Mouse (Mus musculus) mouse embryonic stem cell (cell line): Measurements from ENCODE around the gene Zyx.

Experiments
- in situ Hi-C, 2 experiments: fragments of 300-500 bp; cut with MboI; formaldehyde crosslinking; loops; 1 replicate in 1 of 2; 3 replicates in 1 of 2; pipeline ENCODE4 v1.14.3; 2019 to 2020; ENCODE audit warnings: low sequenced_read_pairs in 2 of 2, low pct_unique_long_range_greater_than_20kb in 1 of 2, mixed read lengths in 1 of 2; ENCODE audit not compliant: unreplicated experiment in 1 of 2

Gene Zyx

DNA sequence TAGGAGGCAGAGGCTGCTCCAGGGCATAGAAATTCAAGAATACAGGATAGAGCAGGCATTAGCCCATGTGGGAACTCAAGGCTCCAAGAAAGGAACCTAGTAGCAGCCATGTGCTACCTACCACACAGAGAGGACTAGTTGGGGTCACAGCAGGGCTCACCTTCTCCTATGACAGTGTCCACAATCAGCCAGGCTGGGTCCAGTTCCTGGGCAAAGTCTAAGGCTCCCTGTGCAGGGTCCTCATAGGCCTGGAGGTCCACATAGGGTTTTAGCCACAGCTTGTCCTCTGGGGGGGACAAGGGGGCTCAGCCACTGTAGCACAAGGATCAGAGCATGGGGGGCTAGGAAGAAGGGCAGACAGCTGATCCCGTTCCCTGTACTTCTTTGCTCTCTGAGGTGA is 13.1 kb downstream of the Zyx start:
- in situ Hi-C loops: no loop called here

DNA sequence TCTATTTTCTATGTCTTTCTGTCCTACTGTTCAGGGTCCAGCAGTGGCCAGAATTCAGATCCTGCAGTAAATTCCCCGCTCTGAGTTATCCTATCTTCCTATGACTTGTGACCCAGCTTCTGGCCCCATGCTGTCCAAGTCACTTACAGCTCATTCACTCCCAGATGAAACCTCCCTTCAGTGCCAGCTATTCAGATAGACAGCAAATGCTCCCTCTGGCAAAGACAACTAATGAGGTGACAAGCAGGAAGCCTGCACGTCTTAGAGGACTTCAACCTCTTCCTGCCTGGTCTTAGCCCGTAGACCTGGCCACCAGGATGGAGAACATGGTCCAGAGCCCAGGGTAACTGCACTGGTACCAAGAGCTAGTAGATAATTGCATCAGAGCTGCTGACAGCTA is 13.5 kb downstream of the Zyx start:
- in situ Hi-C loops: no loop called here

DNA sequence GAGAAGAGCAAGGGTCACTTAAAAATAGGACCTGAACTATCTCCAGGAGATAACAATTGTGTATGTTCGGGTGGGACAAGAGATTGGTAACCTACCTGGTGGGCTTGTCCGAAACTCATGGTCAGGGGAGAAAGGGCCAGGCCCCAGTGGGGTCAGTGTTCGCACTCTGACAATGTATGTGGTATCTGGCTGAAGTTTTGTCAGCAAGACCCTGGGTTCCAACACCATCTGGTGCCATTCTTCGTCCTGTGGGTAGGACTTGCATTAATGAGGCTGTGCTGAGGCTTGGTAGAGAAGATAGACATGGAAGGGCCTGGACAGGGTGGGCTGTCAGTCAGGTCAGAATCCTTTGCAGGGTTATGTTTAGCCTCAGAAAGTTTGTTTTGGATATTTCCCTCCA is 14.6 kb downstream of the Zyx start:
- in situ Hi-C loops: no loop called here

DNA sequence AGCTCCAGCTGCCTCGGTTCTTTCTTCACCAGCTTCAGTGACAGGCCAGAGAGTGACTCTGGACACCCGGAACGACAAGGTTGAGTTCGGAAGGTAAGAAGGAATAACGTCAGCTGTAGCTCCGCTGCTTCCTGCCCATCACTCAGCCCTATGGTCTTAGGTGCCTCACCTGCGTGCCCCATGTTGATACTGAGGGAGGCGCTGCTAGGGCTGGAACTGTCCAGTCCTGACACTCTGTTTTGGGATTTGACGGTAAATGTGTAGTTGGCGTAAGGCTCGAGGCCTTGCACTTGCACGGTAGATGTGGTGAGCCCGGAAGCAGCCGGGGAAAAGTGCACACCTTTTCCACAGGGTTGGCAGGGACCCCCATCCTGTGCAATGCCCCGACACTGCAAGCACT is 15.2 kb downstream of the Zyx start:
- in situ Hi-C loops: no loop called here

DNA sequence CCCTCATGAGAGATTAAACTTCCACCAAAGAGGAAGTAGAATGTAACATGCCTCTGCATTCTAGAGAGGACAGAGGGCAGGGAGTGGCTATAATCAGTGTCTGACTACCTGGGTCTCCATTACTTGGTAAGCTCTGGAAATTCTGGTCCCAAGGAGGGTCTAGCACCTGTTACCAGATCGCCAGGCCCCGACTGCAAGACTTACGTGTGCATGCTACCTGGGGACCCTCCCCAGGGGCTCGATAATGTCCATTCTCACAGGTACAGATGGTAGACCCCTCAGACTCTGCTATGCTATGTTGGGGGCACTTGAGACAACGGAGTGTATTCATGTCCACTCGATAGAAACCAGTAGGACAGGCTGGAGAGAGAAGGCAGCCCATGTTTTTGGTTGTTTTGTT is 15.8 kb downstream of the Zyx start:
- in situ Hi-C loops: no loop called here

DNA sequence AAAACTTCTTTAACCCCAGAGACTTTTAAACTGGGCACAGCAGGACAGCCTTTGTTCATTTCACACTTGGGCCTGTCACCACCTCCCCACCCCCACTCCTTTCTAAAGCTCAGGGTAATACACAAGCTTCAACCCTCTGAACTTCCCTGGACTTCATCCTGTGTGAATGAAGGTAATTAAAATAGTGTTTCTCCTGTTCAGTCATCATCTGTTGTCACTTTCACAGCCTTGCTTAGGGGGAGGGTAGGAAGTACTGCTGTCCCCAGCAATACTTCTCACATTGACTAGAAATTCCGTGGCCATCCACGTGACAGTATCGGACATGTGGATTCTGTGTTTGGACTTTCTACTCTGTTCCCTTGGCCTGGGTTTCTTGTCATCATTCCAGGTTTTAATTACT is 20.4 kb downstream of the Zyx start:
- in situ Hi-C loops: no loop called here

DNA sequence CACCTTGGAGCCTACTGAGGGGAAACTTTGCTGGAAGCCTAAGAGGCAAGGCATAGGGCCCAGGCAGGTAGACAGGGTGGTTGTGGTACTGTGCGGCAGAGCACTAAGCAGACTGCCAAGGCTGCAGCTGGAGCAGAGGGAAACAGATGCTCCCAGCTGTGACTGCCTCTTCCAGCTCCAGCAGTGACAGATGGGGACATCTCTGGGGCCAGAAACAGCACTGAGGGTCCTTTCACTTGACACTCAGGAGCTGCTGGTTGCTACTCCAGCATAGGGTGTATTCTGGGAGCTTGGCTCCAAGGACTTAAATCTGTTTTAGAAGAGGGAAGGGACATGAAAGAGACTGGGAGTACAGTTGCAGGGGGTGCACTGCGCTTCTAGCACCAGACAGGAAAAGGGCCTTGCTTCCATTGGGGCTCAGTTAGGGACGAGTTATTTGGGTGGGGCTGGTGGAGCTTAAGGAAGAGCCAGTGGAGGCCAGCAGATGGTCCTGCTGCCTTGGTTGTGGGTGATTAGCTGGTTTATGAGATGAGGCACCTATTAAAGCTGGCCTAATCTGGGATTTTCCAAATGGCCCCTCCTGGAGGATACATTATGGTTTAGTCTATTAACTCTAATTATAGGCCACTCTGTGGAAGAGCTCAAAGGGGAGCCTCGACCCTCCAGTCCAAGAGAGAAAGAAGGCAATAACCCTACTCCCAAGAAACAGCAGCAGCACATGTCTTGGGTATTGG is 21.4 kb downstream of the Zyx start:
- in situ Hi-C loops: no loop called here

DNA sequence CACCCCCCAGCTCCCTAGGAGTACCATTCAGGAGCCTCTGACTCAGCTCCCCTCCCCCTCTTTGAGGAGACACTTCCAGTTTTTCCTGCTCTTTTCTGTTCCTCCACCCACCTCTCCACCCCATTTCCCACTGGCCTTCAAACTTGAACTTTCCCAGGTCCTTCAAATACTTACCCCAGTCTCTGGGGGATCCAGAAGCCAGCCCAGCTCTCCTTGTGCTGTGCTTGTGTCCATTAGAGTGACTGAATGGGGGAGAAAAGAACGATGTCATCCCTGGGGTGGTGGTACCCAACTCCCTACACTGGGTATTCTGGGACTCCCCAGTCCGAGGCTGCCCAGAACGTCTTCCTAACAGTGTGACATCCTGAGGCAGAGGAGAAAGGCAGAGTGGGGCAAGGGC is 22.6 kb downstream of the Zyx start:
- in situ Hi-C loops: no loop called here

DNA sequence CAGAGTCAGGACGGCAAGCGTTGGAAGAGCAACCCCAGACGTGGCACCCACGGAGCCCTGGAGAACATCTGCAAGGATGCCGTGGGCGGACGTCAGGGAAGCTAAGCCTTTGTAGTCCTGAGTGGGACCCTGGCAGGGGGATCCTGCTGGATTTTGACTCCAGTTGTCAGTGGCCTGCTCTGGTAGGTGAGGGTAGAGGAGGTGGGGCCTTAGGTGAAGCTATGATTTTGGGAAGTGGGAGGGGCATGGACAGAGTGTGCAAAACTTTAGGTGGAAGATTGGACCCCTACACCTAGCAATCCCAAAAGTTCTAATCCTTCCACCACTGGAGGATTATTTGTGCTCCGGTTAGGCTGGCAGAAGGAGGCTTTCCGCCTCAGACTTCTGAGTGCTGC is 23.0 kb downstream of the Zyx start:
- in situ Hi-C loops: no loop called here

DNA sequence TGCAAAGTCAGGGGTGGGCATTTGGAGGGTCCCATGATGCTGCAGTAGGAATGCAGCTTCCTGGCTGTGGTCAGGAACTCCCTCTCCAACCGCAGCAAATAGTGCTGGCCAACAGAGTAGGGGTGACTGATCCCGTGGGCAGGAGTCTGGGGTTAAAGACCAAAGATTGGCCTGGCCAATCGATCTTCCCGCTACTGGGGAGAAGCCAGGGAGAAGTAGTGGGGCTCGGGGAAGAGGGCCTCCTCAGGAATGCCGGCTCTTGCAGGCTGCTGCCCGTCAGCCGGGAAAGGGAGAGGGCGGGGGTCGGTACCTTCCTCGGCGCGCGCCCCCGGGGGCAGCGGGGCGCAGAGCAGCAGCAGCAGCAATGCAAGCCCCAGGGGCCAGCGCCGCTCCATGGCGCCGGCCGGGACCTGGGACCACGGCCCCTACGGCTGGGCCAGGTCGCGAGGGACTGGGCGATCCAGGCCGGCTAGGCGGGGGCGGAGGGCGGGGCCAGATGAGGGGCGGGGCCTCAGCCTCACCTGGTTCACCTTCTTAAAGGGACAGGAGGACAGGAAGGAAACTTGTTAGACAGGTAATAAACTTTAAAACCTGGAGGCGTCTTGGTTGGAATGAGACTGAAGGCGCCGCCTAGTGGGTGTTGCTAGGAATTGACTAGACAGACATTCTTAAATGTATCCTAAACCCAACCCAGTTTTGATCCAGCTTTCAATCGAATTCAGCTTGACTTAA is 23.6 kb downstream of the Zyx start, which contains the start of gene Epha1:
Epha1 (minus strand) TSS at position 453 of the 732 bp plus-strand sequence.
- in situ Hi-C loops: no loop called here

DNA sequence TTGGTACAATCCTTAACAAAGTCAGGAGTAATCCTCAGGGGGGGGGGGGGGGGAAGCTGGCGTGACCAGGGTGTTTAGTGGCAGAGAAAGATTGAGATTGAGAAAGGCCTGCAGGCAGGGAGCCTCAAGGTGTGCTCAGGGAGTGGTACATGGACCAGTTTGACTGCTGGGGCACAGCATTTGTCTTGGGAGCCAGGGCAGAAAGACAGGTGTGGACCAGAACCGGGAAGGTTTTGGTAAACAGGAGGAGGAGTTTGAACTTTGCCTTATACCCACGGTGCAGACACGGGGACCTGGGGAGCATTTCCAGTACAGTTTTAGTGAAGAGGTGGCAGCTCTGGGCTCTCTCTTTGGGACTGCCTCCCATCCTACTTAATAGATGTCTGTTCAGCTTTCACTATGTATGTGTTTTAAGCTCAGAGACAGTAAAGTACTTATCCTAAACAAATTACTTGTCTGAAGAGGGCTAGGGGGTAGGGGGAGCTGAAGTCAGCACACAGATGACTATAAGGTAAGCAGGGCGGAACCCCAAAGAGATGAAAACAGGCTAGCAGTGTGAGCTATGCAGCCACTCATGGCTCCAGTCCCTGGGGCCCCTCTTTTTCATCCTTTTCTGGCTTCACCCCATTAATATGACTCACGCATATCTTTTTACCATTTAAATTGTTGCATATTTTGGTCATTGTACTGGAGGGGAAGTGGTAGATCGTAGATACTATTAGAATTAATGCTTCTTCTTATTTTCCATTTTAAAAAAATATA is 24.4 kb downstream of the Zyx start:
- in situ Hi-C loops: no loop called here

DNA sequence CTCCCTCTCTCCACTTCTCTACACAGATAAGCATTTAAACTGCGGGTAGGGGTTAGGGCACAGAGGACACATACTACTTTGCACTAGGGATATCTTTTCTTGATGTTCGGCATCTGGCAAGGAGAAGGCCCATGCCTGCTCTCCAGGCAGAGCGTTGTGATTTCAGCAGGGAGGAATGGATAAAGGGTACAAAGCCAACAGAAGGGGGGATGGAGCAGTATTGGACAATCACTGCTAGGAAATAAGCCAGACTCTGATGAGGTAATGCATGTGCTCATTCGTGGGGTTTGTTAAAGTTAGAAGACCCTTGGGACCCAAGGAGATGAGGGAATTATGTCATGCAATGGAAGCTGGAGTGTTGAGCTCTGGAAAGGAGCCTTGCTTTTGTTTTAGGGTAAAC is 25.3 kb downstream of the Zyx start:
- in situ Hi-C loops: no loop called here

DNA sequence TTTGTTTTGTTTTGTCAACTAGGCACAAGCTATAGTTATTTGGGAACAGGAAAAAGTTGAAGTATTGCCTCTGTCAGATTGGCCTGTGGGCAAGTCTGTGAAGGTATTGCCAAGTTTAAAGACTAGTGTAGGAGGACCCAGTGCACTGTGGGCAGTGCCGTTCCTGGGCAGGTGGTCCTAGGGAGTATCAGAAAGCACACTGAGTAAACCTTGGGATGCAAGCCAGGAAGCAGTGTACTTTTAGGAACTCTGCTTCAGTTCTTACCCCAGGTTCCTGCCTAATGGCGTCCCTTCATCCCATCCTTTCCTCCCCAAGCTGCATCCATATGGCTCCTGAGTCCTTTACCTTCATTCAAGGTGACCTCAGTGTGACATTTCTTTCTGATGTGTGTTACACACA is 25.7 kb downstream of the Zyx start:
- in situ Hi-C loops: no loop called here

DNA sequence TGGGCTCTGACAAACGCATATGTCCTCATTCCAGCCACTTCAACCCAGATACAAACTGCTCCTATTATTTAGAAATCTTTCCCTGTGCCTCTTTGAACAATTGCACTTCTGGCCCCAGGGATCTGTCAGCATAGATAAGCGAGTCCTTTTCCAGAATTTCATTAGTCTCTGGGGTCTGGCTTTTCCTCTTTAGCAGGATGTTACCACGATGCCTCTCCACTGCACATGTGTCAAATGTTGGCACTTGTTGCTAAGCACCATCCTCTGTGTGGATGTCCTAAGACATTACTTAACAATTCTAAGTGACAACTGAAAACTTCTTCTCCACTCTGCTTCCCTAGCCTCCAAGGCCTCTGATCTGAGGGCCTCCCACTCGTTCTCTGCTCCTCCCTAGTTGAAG is 26.6 kb downstream of the Zyx start:
- in situ Hi-C loops: no loop called here

DNA sequence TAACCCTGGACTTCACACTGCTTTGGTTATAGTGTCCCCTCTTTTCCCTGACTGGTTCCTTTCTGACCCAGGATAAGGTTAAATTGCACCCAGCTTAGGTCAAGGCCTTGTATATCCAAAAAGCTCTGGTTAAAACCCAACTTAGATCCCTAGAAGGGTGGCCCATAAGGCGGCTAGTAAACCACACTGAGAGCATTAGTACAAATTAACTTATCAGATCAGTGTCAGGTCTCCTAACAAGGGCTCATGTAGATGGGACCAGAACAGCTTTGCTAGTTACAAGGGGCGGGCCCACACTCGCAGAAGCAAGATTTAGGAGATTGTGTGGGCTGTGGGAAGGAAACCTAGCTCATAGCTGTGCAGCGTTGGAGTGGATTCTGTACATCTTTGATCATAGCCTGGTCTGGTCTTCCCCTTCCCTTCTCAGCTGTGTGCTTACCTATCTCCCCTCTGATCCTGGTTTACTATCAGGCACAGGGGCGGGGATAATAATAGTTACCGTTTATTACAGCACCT is 27.1 kb downstream of the Zyx start:
- in situ Hi-C loops: no loop called here

DNA sequence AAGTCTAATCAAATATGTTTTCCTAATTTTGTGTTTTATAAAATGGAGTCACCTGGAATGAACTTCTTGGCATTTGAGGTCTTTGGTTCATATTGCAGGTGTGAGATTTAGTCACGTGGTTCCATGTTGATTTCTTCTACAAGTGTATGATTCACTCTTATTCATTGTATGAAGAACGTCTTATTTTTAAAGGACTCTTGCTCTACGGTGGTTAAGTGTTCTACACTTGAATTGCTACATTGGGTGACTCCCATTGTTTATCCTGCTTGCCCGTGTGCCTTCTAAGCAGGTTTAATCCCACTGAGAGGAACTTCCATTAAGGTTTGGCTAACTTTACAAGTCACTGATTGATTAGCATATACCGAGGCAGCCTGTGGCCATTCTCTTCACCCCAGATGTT is 27.9 kb downstream of the Zyx start:
- in situ Hi-C loops: no loop called here

DNA sequence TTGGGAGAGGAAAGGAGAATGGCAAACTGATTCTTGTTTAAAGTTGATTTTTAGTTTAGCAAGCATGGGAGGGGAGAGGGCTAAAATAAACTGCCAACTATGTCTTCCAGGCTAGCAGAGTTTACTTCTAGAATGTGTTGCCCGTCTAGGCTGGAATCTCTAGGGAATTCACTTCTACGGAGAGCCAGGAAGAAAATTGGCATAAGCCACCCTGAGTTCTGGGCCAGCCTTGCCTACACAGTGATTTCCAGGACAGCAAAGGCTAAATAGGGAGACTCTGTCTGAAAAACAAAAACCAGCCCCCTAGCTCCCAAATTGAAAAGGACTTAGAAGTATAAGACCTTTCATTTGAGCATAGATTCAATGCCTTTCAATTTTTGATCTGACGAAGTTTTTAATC is 30.1 kb downstream of the Zyx start:
- in situ Hi-C loops: no loop called here

DNA sequence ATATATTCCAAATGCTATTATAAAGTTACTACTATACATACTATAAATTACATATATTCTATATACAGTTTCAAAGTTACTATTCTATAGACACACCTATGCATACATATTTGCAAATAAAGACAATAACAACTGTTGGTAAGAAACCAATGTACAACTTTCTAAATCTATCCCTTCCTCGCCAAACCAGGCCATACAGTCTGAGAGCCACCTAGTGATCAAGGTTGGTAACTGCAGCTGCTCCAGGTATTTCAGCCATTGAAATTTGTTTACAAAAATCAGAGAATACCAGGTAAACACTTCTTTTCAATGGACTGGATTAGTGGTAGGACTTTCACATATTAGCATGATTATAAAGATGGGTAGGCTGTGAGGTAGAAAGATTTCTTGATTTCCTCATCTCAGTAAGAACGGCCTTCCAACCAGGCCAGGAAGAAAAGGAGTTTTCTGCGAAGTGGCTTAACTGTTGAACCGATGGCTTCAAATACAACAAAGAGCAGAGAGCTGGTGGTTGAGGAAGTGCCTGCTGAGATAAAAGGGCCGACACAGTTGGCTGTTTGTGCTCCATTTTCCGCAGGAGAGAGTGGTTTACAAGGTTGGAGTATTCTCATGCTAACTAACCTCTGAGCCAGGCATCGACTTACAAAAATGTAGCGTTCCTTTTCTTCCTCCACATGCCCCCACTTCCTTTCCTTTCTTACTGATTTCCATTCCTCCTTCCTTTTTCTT is 31.1 kb downstream of the Zyx start:
- in situ Hi-C loops: no loop called here

DNA sequence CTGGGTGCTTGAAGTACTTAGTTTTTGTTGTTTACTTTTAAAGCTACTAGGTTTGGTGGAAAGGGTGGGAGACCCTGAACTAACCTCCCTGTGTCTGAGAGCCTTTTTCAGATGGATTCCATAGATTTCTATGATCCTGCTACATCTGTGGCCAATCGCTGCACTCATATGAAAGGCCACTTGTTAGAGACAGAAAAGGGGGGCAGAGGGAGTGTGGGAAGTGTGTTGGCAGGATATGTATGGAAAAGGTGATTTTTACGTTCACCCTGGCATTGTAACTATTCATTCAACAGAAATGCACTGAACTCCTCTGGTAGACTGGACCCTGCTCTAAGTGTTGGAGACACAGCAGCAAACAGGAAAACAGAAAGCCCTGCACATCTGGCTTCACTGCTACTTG is 31.8 kb downstream of the Zyx start:
- in situ Hi-C loops: no loop called here
